Mouse (Mus musculus) CH12.LX (cell line): ENCODE measurements around the gene Itpk1. TPM values are rescaled to one million over a fixed set of nuclear protein-coding genes. Genes with fewer than 3 reads are reported as not detected.

ENCODE experiments used
- DNase-seq: peaks from one replicate; pipeline ENCODE4 v3.0.0-alpha.2; 2013; ENCODE audit errors: extremely low read depth
- H3K27ac ChIP-seq: 2 replicates; pipeline ENCODE4 v1.5.1; 2012; ENCODE audit warnings: low read depth, mild to moderate bottlenecking, control low read depth, moderate library complexity; ENCODE audit not compliant: insufficient read depth
- H3K27me3 ChIP-seq: replicated peaks from 2 replicates; pipeline ENCODE3; 2012; ENCODE audit warnings: inconsistent platforms
- H3K36me3 ChIP-seq, 2 experiments: replicated peaks in 1 of 2; 2 replicates each; pipeline versions ENCODE3 to v1.6.1; 2012; ENCODE audit warnings: inconsistent platforms in 1 of 2, low read length in 1 of 2, mild to moderate bottlenecking in 1 of 2, mixed read lengths in 1 of 2, moderate library complexity in 1 of 2; ENCODE audit not compliant: control insufficient read depth in 1 of 2, insufficient read depth in 1 of 2
- H3K4me1 ChIP-seq, 2 experiments: 2 replicates each; pipeline ENCODE4 v1.6.1; 2012; ENCODE audit warnings: inconsistent platforms in 1 of 2, moderate library complexity in 1 of 2; ENCODE audit not compliant: insufficient read depth in 2 of 2, control insufficient read depth in 1 of 2
- H3K4me2 ChIP-seq: 2 replicates; pipeline ENCODE4 v1.6.1; 2012; ENCODE audit warnings: low read depth, mild to moderate bottlenecking, control low read depth; ENCODE audit not compliant: poor library complexity, insufficient read depth, severe bottlenecking
- H3K4me3 ChIP-seq, 3 experiments: fragments of 150-350 bp in 1 of 3; sonication (generic) in 1 of 3; replicated peaks in 1 of 3; 2 replicates each; pipeline versions ENCODE3 to v1.5.1; 2011 to 2012; ENCODE audit warnings: low read depth in 2 of 3, low read length in 2 of 3, mild to moderate bottlenecking in 2 of 3, moderate library complexity in 2 of 3, control low read depth in 1 of 3, improper control_type of control experiment in 1 of 3, inconsistent platforms in 1 of 3, mixed read lengths in 1 of 3; ENCODE audit not compliant: poor library complexity in 1 of 3
- H3K79me2 ChIP-seq: replicated peaks from 2 replicates; pipeline ENCODE4 v1.6.1; 2012; ENCODE audit warnings: mild to moderate bottlenecking, moderate library complexity; ENCODE audit not compliant: control insufficient read depth, poor library complexity, insufficient read depth, severe bottlenecking; ENCODE audit errors: extremely low read depth
- H3K9ac ChIP-seq: 2 replicates; pipeline ENCODE4 v1.6.1; 2012; ENCODE audit warnings: low read depth, mild to moderate bottlenecking, control low read depth, moderate library complexity; ENCODE audit not compliant: insufficient read depth
- H3K9me3 ChIP-seq: replicated peaks from 2 replicates; pipeline ENCODE3; 2012; ENCODE audit warnings: low read length, inconsistent platforms, mixed read lengths
- BHLHE40 ChIP-seq: IDR thresholded peaks from 2 replicates; pipeline ENCODE4 v1.6.1; 2011; ENCODE audit warnings: mild to moderate bottlenecking, low read depth, low read length, improper control_type of control experiment
- CHD1 ChIP-seq: IDR thresholded peaks from 2 replicates; pipeline ENCODE4 v1.6.1; 2012; ENCODE audit warnings: low read depth, low read length, improper control_type of control experiment, inconsistent platforms
- CTCF ChIP-seq, 2 experiments: IDR thresholded peaks in 1 of 2; conservative IDR thresholded peaks in 1 of 2; 2 replicates each; pipeline ENCODE4 v1.5.1; 2011 to 2012; ENCODE audit warnings: low read depth in 2 of 2, low read length in 2 of 2, improper control_type of control experiment in 1 of 2, inconsistent platforms in 1 of 2, mild to moderate bottlenecking in 1 of 2, moderate library complexity in 1 of 2
- ELF1 ChIP-seq: IDR thresholded peaks from 2 replicates; pipeline ENCODE4 v1.6.1; 2014; ENCODE audit warnings: low read depth, mild to moderate bottlenecking, inconsistent platforms, low read length, improper control_type of control experiment
- ETS1 ChIP-seq: conservative IDR thresholded peaks from 2 replicates; pipeline ENCODE4 v1.6.1; 2012; ENCODE audit warnings: low read depth, mild to moderate bottlenecking, inconsistent platforms, low read length, improper control_type of control experiment, moderate library complexity
- IRF4 ChIP-seq: IDR thresholded peaks from 2 replicates; pipeline ENCODE4 v1.6.1; 2014; ENCODE audit warnings: low read depth, mild to moderate bottlenecking, inconsistent platforms, low read length, improper control_type of control experiment
- JUN ChIP-seq: IDR thresholded peaks from 2 replicates; pipeline ENCODE4 v1.6.1; 2011; ENCODE audit warnings: low read depth, mild to moderate bottlenecking, low read length, improper control_type of control experiment, moderate library complexity; ENCODE audit not compliant: insufficient read depth
- MAX ChIP-seq: IDR thresholded peaks from 2 replicates; pipeline ENCODE4 v1.6.1; 2011; ENCODE audit warnings: low read length, improper control_type of control experiment
- MAZ ChIP-seq: IDR thresholded peaks from 2 replicates; pipeline ENCODE4 v1.6.1; 2012; ENCODE audit warnings: low read depth, mild to moderate bottlenecking, inconsistent platforms, low read length, improper control_type of control experiment, moderate library complexity
- MYC ChIP-seq: IDR thresholded peaks from 2 replicates; pipeline ENCODE4 v1.6.1; 2011; ENCODE audit warnings: low read depth, mild to moderate bottlenecking, improper control_type of control experiment, low read length
- NELFE ChIP-seq: IDR thresholded peaks from 2 replicates; pipeline ENCODE4 v1.6.1; 2011; ENCODE audit warnings: low read depth, low read length, improper control_type of control experiment
- PAX5 ChIP-seq: IDR thresholded peaks from 2 replicates; pipeline ENCODE4 v1.6.1; 2012; ENCODE audit warnings: low read length, inconsistent platforms, mixed read lengths
- POLR2A ChIP-seq: IDR thresholded peaks from 2 replicates; pipeline ENCODE4 v1.6.1; 2011; ENCODE audit warnings: low read depth, mild to moderate bottlenecking, improper control_type of control experiment, low read length
- RAD21 ChIP-seq: IDR thresholded peaks from 2 replicates; pipeline ENCODE4 v1.6.1; 2011; ENCODE audit warnings: low read depth, mild to moderate bottlenecking, low read length, improper control_type of control experiment, moderate library complexity
- SMC3 ChIP-seq: IDR thresholded peaks from 2 replicates; pipeline ENCODE4 v1.6.1; 2011; ENCODE audit warnings: low read depth, low read length, improper control_type of control experiment
- TBP ChIP-seq: conservative IDR thresholded peaks from 2 replicates; pipeline ENCODE4 v1.6.1; 2011; ENCODE audit warnings: low read depth, low read length, improper control_type of control experiment
- USF2 ChIP-seq: conservative IDR thresholded peaks from 2 replicates; pipeline ENCODE4 v1.6.1; 2011; ENCODE audit warnings: low read depth, low read length, improper control_type of control experiment
- ZC3H11A ChIP-seq: IDR thresholded peaks from 2 replicates; pipeline ENCODE4 v1.6.1; 2012; ENCODE audit warnings: low read depth, mild to moderate bottlenecking, inconsistent platforms, low read length, improper control_type of control experiment
- ZNF384 ChIP-seq: IDR thresholded peaks from 2 replicates; pipeline ENCODE4 v1.6.1; 2012; ENCODE audit warnings: low read depth, low read length, improper control_type of control experiment, inconsistent platforms
- dilution Hi-C: fragments of 300-500 bp; cut with MboI; formaldehyde crosslinking; loops from 2 replicates; pipeline ENCODE4 v1.14.3; 2020; ENCODE audit warnings: low sequenced_read_pairs; ENCODE audit not compliant: extremely low pct_unique_long_range_greater_than_20kb, extremely low pct_ligation_motif_present
- in situ Hi-C: fragments of 300-500 bp; cut with MboI; formaldehyde crosslinking; loops from 3 replicates; pipeline ENCODE4 v1.14.3; 2019; ENCODE audit warnings: low sequenced_read_pairs, low pct_ligation_motif_present, low pct_unique_long_range_greater_than_20kb, mixed read lengths
- polyA plus RNA-seq: library from polyadenylated mRNA; unstranded; fragments of >175 nt; gene quantifications from 2 replicates; pipeline ENCODE4 v1.2.1, GENCODE M21; 2012; ENCODE audit warnings: low read depth; ENCODE audit not compliant: insufficient read length
- total RNA-seq, 2 experiments: library from RNA; depleted of rRNA; stranded (reverse); fragments of 300-350 nt in 1 of 2; fragments of >200 nt in 1 of 2; gene quantifications; 2 replicates each; pipeline ENCODE4 v1.2.3; 2012 to 2014

The Itpk1 gene
- total and polyA plus RNA-seq, 3 experiments: 14.0 to 25.1 (median 19.2) TPM

GRCm38 (mm10) chr12:102713153-102713865 lies 8.6 kb upstream of the Itpk1 start:
- Histone ChIP-seq H3K4me2 (no peak overlapping the region), H3K9me3 (no peaks in the 10 kb centered on the region), H3K27me3 (no peaks in the 10 kb centered on the region), H3K79me2 (no peaks in the 10 kb centered on the region), H3K4me1 (no peaks in the 10 kb centered on the region), H3K36me3 (no peaks in the 10 kb centered on the region), H3K9ac (no peak overlapping the region), H3K27ac (no peak overlapping the region), H3K4me3 (no peak overlapping the region)
- in situ Hi-C loops: no loop called here
- TF ChIP-seq ZC3H11A (no peak), ELF1 (no peak), MAZ (no peak), MAX (no peak), IRF4 (no peak), BHLHE40 (no peak)
- dilution Hi-C loops: no loop called here
- no peak for DNase-seq

- dilution Hi-C loops (no loop called here), in situ Hi-C loops (no loop called here)
- Histone ChIP-seq H3K4me2 (no peak overlapping the region), H3K36me3 (no peaks in the 10 kb centered on the region), H3K27ac (no peak overlapping the region), H3K9me3 (no peaks in the 10 kb centered on the region), H3K9ac (no peak overlapping the region), H3K27me3 (peaks cover 1% of the 10 kb centered on the region), H3K4me3 (no peak overlapping the region), H3K4me1 (peaks cover 0 to 5% of the 10 kb centered on the region in 2 experiments; a peak in 1 of 4 replicates), H3K79me2 (no peaks in the 10 kb centered on the region)
- TF ChIP-seq MAZ: no peak
- TF ChIP-seq ZC3H11A: no peak
- no peak for TF ChIP-seq ETS1
- no peak for TF ChIP-seq NELFE
- no peak for TF ChIP-seq RAD21
- no peak for TF ChIP-seq PAX5
- DNase-seq: no peak
Measured at GRCm38 (mm10) chr12:102710851-102711375, 6.2 kb upstream of the Itpk1 start.

DNA sequence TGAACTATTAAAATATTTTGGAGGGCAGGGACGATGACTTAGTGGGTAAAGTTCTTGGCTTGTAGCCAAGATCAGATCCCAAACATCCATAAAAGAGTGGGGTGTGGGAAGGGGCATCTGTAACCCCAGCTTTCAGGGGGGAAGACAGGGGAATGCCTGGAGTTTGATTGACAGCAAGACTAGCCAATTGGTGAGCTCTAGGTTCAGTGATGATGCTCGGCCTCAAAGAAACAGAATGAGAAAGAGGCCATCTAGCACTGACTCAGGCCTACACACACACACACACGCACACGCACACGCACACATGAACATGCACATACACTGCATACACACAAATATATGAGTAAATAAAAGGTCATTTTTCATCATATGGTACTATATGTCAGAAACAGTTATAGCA lies 5.2 kb upstream of the Itpk1 start:
- H3K9me3 ChIP-seq: no peaks in the 10 kb centered on the region
- in situ Hi-C loops: loop anchor here (5.0 kb wide), 2 partner anchors 133 to 183 kb away; no protein-coding TSS in a partner anchor
- dilution Hi-C loops: no loop called here
- no peak overlapping the region for H3K4me2 ChIP-seq
- no peaks in the 10 kb centered on the region for H3K36me3 ChIP-seq
- H3K4me1 ChIP-seq: peaks cover 0 to 12% of the 10 kb centered on the region in 2 experiments; a peak in 2 of 4 replicates
- H3K79me2 ChIP-seq: no peaks in the 10 kb centered on the region
- H3K9ac ChIP-seq: no peak overlapping the region
- H3K27me3 ChIP-seq: peaks cover 1% of the 10 kb centered on the region
- no peak overlapping the region for H3K4me3 ChIP-seq
- no peak overlapping the region for H3K27ac ChIP-seq
- TF ChIP-seq TBP: no peak
- no peak for TF ChIP-seq MYC
- no peak for TF ChIP-seq ETS1
- no peak for TF ChIP-seq CTCF (conservative IDR thresholded peaks at IDR 0.05 in 1 of 2, IDR thresholded peaks at IDR 0.05 in 1 of 2; ENCODE audit: low read depth in 2 of 2, low read length in 2 of 2)
- no peak for TF ChIP-seq JUN
- TF ChIP-seq IRF4: no peak
- TF ChIP-seq NELFE: no peak
- no peak for TF ChIP-seq ZNF384
- no peak for TF ChIP-seq SMC3
- TF ChIP-seq CHD1: no peak
- TF ChIP-seq BHLHE40: no peak
- TF ChIP-seq USF2: no peak
- no peak for TF ChIP-seq MAX
- TF ChIP-seq POLR2A: no peak
- DNase-seq: no peak
